Comparison of ENCODE assay signal across 8 mouse cellular contexts in genomic region chr2:114145315-114145801, GRCm38 (mm10). TPM values are rescaled to one million over a fixed set of nuclear protein-coding genes. Genes with fewer than 3 reads are reported as not detected.
DNase-seq lines count a peak whose midpoint lies in the region; ATAC-seq and TF ChIP-seq lines count a peak whose summit lies in the region.

No protein-coding gene starts in this region.

- no peaks in the 10 kb centered on the region for H3K27me3 ChIP-seq in liver, embryonic 12.5 days (replicated peaks)
- no peaks in the 10 kb centered on the region for H3K27me3 ChIP-seq in liver, embryonic 14.5 days (ENCODE audit: control insufficient read depth, insufficient read depth, low read length)

- H3K4me1 ChIP-seq in liver, embryonic 12.5 days: no peaks in the 10 kb centered on the region
- H3K4me1 ChIP-seq in liver, embryonic 14.5 days (replicated peaks; ENCODE audit: control insufficient read depth in 2 of 2, insufficient read depth in 2 of 2, low read length in 1 of 2): no peaks in the 10 kb centered on the region

- H3K4me3 ChIP-seq in liver, embryonic 12.5 days: no peak overlapping the region
- no peak overlapping the region for H3K4me3 ChIP-seq in liver, embryonic 14.5 days (ENCODE audit: insufficient read depth in 1 of 2, low read depth in 2 of 2, low read length in 2 of 2)

- no peak for TF ChIP-seq EP300 in liver, embryonic 14.5 days (IDR thresholded peaks at IDR 0.05; ENCODE audit: low read depth)

- peak; percentile 15 to 74 for DNase-seq in adrenal gland, adult (ENCODE audit: inconsistent age in 2 of 2, low spot score in 1 of 2)
- DNase-seq in adrenal gland, adult 8-10 months: no peak
- peak; percentile 18 for DNase-seq in liver
- peak; percentile 56 for DNase-seq in brain, adult 2 months (ENCODE audit: low read depth, low spot score)
- DNase-seq in liver, embryonic 14.5 days (ENCODE audit: low read depth in 3 of 3, low spot score in 3 of 3): peak; percentile 5 to 9 (median 7)
- peak; percentile 17 to 31 for DNase-seq in spleen, postnatal 36 days (ENCODE audit: low spot score in 2 of 2)

- peak; percentile 71 for TF ChIP-seq CTCF in liver, embryonic 14.5 days (IDR thresholded peaks at IDR 0.05; ENCODE audit: low read depth)

- 0 out of 2 replicates have a peak, but pooled peaks cover 5% of the 10 kb centered on the region for H3K9me3 ChIP-seq in liver, embryonic 12.5 days (replicated peaks)
- no peaks in the 10 kb centered on the region for H3K9me3 ChIP-seq in liver, embryonic 14.5 days (ENCODE audit: control insufficient read depth, low read length)

- H3K4me2 ChIP-seq in liver, embryonic 12.5 days: no peak overlapping the region
- no peak overlapping the region for H3K4me2 ChIP-seq in liver, embryonic 14.5 days (ENCODE audit: low read depth)

- WGBS in liver, embryonic 12.5 days (ENCODE audit: insufficient replicate concordance): 75% methylated on average over 6 of the region's 6 CpGs
- WGBS in liver, embryonic 14.5 days (ENCODE audit: insufficient replicate concordance): 69% methylated on average over 6 of the region's 6 CpGs

- no peak for ATAC-seq in liver, embryonic 12.5 days
- ATAC-seq in granulocyte monocyte progenitor cell, adult 5-6 weeks (replicated peaks; ENCODE audit: poor library complexity, severe bottlenecking): peak; percentile 84
- no peak for ATAC-seq in liver, embryonic 14.5 days (ENCODE audit: insufficient read depth)

- H3K36me3 ChIP-seq in liver, embryonic 12.5 days: peaks cover 94% of the 10 kb centered on the region
- peaks cover 57% of the 10 kb centered on the region for H3K36me3 ChIP-seq in liver, embryonic 14.5 days (replicated peaks; ENCODE audit: control insufficient read depth, insufficient read depth, low read depth)

- no peak overlapping the region for H3K27ac ChIP-seq in liver, embryonic 12.5 days
- H3K27ac ChIP-seq in liver, embryonic 14.5 days: no peak overlapping the region

- H3K9ac ChIP-seq in liver, embryonic 12.5 days: no peak overlapping the region
- H3K9ac ChIP-seq in liver, embryonic 14.5 days (replicated peaks): no peak overlapping the region

RNA-seq across cellular contexts. Expression of gene Aqr, which starts 41.5 kb away (rescaled TPM):
- total RNA-seq in adrenal gland, adult 8-10 months (2022): 10 to 100 TPM; 34.1 to 43.1 (median 42.8) TPM
- 36.2 and 37.4 TPM in 2 replicates for polyA plus RNA-seq in liver, embryonic 12.5 days (2016; fragmentation: Nextera tagmentation; extraction: Ambion mirVana)
- total RNA-seq in granulocyte monocyte progenitor cell, adult 5-6 weeks (2014; fragmentation: Nextera tagmentation): 53.7 and 67.1 TPM in 2 replicates
- 51.3 and 58.7 TPM in 2 replicates for total RNA-seq in granulocyte monocyte progenitor cell, adult 5-6 weeks (2017)
- polyA plus RNA-seq in liver, embryonic 14.5 days (2012; rRNA removed): 13.1 and 16.4 TPM in 2 replicates
- 21.6 and 21.8 TPM in 2 replicates for polyA plus RNA-seq in liver, embryonic 14.5 days (2014; fragmentation: Nextera tagmentation; extraction: Ambion mirVana)

RNA-seq across cellular contexts. Expression of gene Zfp770, which starts 55.9 kb away (rescaled TPM):
- 10 to 100 TPM in 3 of 4 experiments, 1 to 10 TPM in 1; 8.7 to 13.9 (median 12.9) TPM for total RNA-seq in adrenal gland, adult 8-10 months (2022)
- polyA plus RNA-seq in liver, embryonic 12.5 days (2016; fragmentation: Nextera tagmentation; extraction: Ambion mirVana): 1.8 and 2.1 TPM in 2 replicates
- total RNA-seq in granulocyte monocyte progenitor cell, adult 5-6 weeks (2014; fragmentation: Nextera tagmentation): 13.3 and 14.2 TPM in 2 replicates
- total RNA-seq in granulocyte monocyte progenitor cell, adult 5-6 weeks (2017): 10.3 and 10.8 TPM in 2 replicates
- polyA plus RNA-seq in liver, embryonic 14.5 days (2012; rRNA removed): 1.4 and 2.5 TPM in 2 replicates
- 1.5 and 1.9 TPM in 2 replicates for polyA plus RNA-seq in liver, embryonic 14.5 days (2014; fragmentation: Nextera tagmentation; extraction: Ambion mirVana)
